Mouse (Mus musculus): Measurements from ENCODE around the gene Myo15. TPM values are rescaled to one million over a fixed set of nuclear protein-coding genes. Genes with fewer than 3 reads are reported as not detected.
A peak's percentile ranks its signal among the peaks of the same experiment; 100 is the strongest.
"Not testable (repeated sequence)": the region's sequence is repeated elsewhere in the genome, so short reads cannot be mapped to it uniquely, and the experiment has no call there.

The Myo15 gene
- polyA plus RNA-seq, 1 experiment, result 0.06 TPM

DNA sequence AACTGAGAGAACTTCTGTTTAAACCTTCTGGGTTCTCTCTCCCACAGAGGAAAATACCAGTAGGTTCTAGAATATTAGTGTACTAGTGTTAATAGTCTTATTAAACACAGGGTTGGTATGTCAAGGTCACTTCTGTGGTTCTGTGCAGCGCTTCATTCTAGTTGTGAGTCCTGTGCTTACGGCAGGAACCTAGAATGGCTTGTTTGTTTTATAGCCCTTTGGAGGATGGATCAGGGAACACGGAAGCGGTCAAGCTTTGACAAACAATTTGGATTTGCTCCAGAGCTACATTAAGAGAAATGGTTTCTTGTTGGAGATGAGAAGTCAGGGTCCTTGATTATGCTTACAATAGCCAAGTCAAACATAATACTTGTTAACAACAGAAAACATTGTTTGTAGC is 76.3 kb downstream of the Myo15 start:
- no peak for DNase-seq (ENCODE audit: low spot score)

DNA sequence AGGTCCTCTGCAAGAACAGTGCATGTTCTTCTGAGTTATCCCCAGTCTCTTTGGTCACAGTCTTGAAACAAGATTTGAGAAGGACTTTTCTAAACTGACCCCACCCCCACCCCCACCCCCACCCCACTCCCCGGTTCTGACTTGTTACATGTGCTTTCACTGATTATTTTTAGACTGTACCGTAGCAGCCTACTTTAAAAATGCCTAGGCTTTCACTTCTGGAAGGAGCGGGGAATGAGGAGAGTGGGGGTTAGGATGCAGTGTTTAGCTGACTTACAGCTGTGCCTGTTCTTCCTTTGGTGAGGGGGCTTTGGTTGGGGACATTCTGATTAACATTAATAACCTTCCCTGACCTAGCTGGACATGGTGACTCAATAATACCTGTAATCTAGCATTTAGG is 79.0 kb downstream of the Myo15 start:
- DNase-seq (ENCODE audit: low spot score), result no peak

DNA sequence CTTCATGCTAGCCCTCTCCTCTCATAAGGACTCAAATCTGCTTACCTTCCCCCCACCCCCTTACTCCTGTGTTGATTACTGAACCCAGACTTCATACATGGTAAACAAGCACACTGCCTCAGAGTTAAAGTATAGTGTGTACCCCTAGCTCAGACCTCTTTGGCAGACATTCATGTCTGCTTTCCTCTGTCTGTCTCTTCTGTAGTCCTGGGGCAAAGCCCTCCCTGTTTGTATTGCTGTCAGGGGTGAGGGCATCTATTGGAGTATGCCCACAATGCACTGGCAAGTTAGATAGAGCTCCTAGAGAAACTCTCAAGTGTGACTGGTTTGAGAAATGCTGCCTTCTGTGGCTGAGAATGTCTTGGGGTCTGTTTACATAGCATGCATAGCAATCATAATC is 84.0 kb downstream of the Myo15 start:
- no peak for DNase-seq (ENCODE audit: low spot score)

DNA sequence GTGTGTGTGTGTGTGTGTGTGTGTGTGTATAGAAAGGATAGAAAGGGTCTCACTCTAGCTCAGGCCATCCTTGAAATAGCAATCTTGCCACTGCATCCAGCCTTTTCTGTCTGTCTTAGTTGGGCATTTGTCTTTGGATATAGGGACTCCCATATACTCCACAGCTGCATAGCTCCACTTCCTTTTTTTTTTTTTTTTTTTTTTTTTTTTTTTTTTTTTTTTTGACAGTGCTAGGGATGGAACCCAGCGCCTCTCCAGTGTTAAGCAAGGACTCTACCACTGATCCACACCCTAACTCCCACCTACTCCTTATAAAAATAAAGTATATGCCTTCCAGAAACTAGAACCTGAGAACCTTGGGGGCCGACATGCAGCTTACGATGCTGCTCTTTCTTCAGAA is 88.5 kb downstream of the Myo15 start:
- DNase-seq (ENCODE audit: low spot score), result no peak

DNA sequence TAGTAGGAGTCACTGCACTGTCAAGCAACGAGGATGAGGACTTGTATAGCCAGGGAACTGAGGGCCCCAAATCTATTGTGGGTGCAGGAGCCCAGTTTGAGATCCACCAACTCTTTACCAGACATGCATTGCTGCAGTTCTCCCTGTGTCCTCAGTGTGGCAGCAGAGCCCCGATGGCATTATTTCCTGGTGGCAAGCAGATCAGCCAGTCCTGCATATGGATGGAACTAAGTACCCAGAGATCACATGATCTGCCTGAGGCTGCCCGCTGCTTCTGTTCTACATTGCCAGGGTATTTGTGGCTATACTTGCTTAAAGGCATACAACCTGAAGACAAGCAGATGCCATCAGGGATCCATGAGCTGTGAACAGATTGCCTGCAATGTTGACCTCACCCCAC is 90.2 kb downstream of the Myo15 start:
- peak; percentile 38 for DNase-seq (ENCODE audit: low spot score)

DNA sequence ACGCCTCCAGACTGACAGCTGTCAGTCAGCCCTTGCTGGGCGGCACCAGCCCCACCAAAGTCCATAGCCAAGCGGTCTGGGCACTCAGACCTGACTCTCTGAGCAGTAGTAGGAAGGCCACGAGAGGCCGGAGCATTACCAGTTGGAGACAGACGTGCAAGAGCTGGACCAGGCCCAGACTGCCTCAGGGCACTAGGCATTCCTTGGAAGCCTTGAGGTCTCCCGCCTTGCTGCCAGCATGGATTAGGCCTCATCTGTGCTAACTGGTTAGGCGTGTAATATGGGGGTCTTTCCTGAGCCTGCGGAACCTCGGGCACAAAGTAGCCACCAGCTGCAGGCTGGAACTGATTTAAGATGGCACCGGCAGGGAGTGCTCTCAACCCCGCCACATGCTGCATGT is 104.9 kb downstream of the Myo15 start:
- not testable (repeated sequence) for DNase-seq (ENCODE audit: low spot score)

Other genes starting within 250 kb of the Myo15 start
- 157 and 168 TPM in 2 replicates for gene Srebf1, start 246.8 kb upstream of the Myo15 start, polyA plus RNA-seq (2012; rRNA removed)
- 71.5 and 86.7 TPM in 2 replicates for gene Tom1l2, start 116.4 kb upstream of the Myo15 start, polyA plus RNA-seq (2012; rRNA removed)
- 2.3 and 2.7 TPM in 2 replicates for gene Drc3, start 116.0 kb upstream of the Myo15 start, polyA plus RNA-seq (2012; rRNA removed)
- 21.5 and 28.1 TPM in 2 replicates for gene Gid4, start 52.2 kb upstream of the Myo15 start, polyA plus RNA-seq (2012; rRNA removed)
- gene Atpaf2, start 50.9 kb upstream of the Myo15 start, polyA plus RNA-seq (2012; rRNA removed), result 24.9 and 25.3 TPM in 2 replicates
- 46.2 and 49.0 TPM in 2 replicates for gene Drg2, start 14.7 kb upstream of the Myo15 start, polyA plus RNA-seq (2012; rRNA removed)
- gene Alkbh5, start 67.0 kb downstream of the Myo15 start, polyA plus RNA-seq (2012; rRNA removed), result 17.0 and 25.0 TPM in 2 replicates
- 26.5 and 28.2 TPM in 2 replicates for gene Llgl1, start 230.4 kb downstream of the Myo15 start, polyA plus RNA-seq (2012; rRNA removed)